15 mouse cellular contexts compared by ENCODE assay signal in the genomic region with DNA sequence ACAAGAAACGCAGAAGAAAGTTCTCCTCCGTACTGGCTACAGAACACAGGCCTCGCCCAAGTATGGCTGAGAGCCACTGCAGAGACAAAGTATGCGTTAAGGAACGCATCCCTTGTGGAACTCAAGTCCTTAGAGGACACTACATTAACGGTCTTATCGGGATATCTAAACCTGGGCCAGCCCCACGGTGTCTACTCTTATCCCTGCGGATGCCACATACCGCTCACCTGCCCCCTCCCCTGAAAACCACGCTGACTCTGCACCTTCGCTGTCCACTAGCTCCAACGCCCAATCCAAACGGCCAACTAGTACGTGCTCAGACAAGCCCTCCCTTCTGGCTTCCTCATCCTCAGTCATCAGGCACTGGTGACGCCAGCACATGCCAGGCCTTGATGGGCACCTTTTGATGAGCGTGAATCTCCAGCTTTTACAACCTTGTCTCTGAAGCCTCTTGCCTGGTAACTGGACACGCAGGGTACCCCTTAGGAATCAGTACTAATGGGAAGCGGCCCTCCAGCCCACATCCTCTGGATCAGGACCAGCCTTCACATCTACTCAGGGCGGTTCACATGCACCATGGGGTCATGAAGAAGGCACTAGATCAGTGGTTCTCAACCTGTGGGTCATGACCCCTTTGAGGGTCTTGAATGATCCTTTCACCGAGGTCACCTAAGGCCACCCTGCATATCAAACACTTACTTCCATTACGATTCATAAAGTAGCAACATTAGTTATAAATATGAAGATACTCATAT. TPM values are rescaled to one million over a fixed set of nuclear protein-coding genes. Genes with fewer than 3 reads are reported as not detected.
DNase-seq lines count a peak whose midpoint lies in the region; ATAC-seq and TF ChIP-seq lines count a peak whose summit lies in the region.
"Had no signal": no experiment of that assay in that cellular context is flagged by ENCODE, and none has a peak within 500 bp of the region (broad histone marks: within the 10 kb centered on the region; RNA-seq: fewer than 3 reads in every experiment).

No protein-coding gene starts in this region.

- peaks cover 73% of the 10 kb centered on the region for H3K4me1 ChIP-seq in cerebellum, adult 2 months (ENCODE audit: control insufficient read depth, insufficient read depth, low read length)
- H3K4me1 ChIP-seq in hindbrain, embryonic 15.5 days (replicated peaks): peaks cover 79% of the 10 kb centered on the region
- peaks cover 51% of the 10 kb centered on the region for H3K4me1 ChIP-seq in hindbrain, embryonic 14.5 days (replicated peaks; ENCODE audit: control insufficient read depth, insufficient read depth, low read length)
- H3K4me1 ChIP-seq in lung, postnatal 0 days (ENCODE audit: insufficient read depth, low read depth, low read length): peaks cover 62% of the 10 kb centered on the region; the same call in 1 of the 2 replicates
- H3K4me1 ChIP-seq in liver, postnatal 0 days (ENCODE audit: insufficient read depth): peaks cover 82% of the 10 kb centered on the region

- no peaks in the 10 kb centered on the region for H3K9me3 ChIP-seq in hindbrain, embryonic 15.5 days
- no peaks in the 10 kb centered on the region for H3K9me3 ChIP-seq in hindbrain, embryonic 14.5 days (ENCODE audit: control insufficient read depth, low read length)
- no peaks in the 10 kb centered on the region for H3K9me3 ChIP-seq in lung, postnatal 0 days (ENCODE audit: low read length)
- no peaks in the 10 kb centered on the region for H3K9me3 ChIP-seq in liver, postnatal 0 days (ENCODE audit: low read length)
- H3K9me3 ChIP-seq: forebrain, embryonic 13.5 days had no signal

- ATAC-seq in hindbrain, embryonic 15.5 days (ENCODE audit: low FRiP score, low read depth): no peak
- no peak for ATAC-seq in hindbrain, embryonic 14.5 days (ENCODE audit: low FRiP score)
- ATAC-seq in lung, postnatal 0 days: no peak
- ATAC-seq in liver, postnatal 0 days: no peak
- ATAC-seq: forebrain, embryonic 13.5 days; Patski had no signal

- no peak for TF ChIP-seq EP300 in lung, postnatal 0 days (IDR thresholded peaks at IDR 0.05)
- no peak for TF ChIP-seq EP300 in liver, postnatal 0 days (IDR thresholded peaks at IDR 0.05; ENCODE audit: low read depth)

- DNase-seq in cerebellum, adult 2 months: no peak
- no peak for DNase-seq in cerebellum, adult 8-10 months
- DNase-seq in hindbrain, embryonic 14.5 days (ENCODE audit: low spot score): no peak
- DNase-seq in lung, postnatal 0 days (ENCODE audit: low spot score): no peak
- no peak for DNase-seq in lung, postnatal 14 days
- DNase-seq in liver, postnatal 0 days: no peak
- DNase-seq in Muller cell, postnatal 12 days (ENCODE audit: inconsistent ontology term): no peak
- DNase-seq: embryo, embryonic 11 days; kidney, adult 2 months had no signal

- no peak for TF ChIP-seq CTCF in cerebellum, adult 2 months (IDR thresholded peaks at IDR 0.05; ENCODE audit: borderline replicate concordance, insufficient read depth, low read depth, low read length)
- TF ChIP-seq CTCF in lung, postnatal 0 days (IDR thresholded peaks at IDR 0.05): no peak
- no peak for TF ChIP-seq CTCF in liver, postnatal 0 days (IDR thresholded peaks at IDR 0.05; ENCODE audit: low read depth)

- no peaks in the 10 kb centered on the region for H3K36me3 ChIP-seq in hindbrain, embryonic 15.5 days
- H3K36me3 ChIP-seq in hindbrain, embryonic 14.5 days (replicated peaks; ENCODE audit: control insufficient read depth, insufficient read depth): no peaks in the 10 kb centered on the region
- no peaks in the 10 kb centered on the region for H3K36me3 ChIP-seq in lung, postnatal 0 days (ENCODE audit: insufficient read depth, low read length)
- H3K36me3 ChIP-seq in liver, postnatal 0 days (replicated peaks; ENCODE audit: insufficient read depth, low read length): no peaks in the 10 kb centered on the region

- no peak overlapping the region for H3K9ac ChIP-seq in hindbrain, embryonic 15.5 days
- H3K9ac ChIP-seq in hindbrain, embryonic 14.5 days: no peak overlapping the region
- no peak overlapping the region for H3K9ac ChIP-seq in lung, postnatal 0 days (replicated peaks; ENCODE audit: low read depth)
- H3K9ac ChIP-seq in liver, postnatal 0 days (replicated peaks): no peak overlapping the region
- H3K9ac ChIP-seq: forebrain, embryonic 13.5 days had no signal

- 0 out of 2 replicates have a peak overlapping the region, but pooled peaks have one; percentile 15 for H3K4me2 ChIP-seq in hindbrain, embryonic 15.5 days
- no peak overlapping the region for H3K4me2 ChIP-seq in hindbrain, embryonic 14.5 days (replicated peaks)
- H3K4me2 ChIP-seq in lung, postnatal 0 days (replicated peaks; ENCODE audit: low read depth, low read length): peak overlapping the region; percentile 35; the same call in 1 of the 2 replicates
- H3K4me2 ChIP-seq in liver, postnatal 0 days (ENCODE audit: low read depth, low read length): 0 out of 2 replicates have a peak overlapping the region, but pooled peaks have one; percentile 62
- H3K4me2 ChIP-seq: forebrain, embryonic 13.5 days had no signal

- WGBS in cerebellum, adult 2 months: 71% methylated on average over 22 of the region's 22 CpGs
- WGBS in hindbrain, embryonic 15.5 days: 86% methylated on average over 22 of the region's 22 CpGs
- WGBS in hindbrain, embryonic 14.5 days: 89% methylated on average over 22 of the region's 22 CpGs
- WGBS in lung, postnatal 0 days: 72% methylated on average over 22 of the region's 22 CpGs
- WGBS in liver, postnatal 0 days (ENCODE audit: insufficient replicate concordance): 75% methylated on average over 22 of the region's 22 CpGs

- no peaks in the 10 kb centered on the region for H3K27me3 ChIP-seq in cerebellum, adult 2 months (ENCODE audit: control insufficient read depth, insufficient read depth, low read length)
- no peaks in the 10 kb centered on the region for H3K27me3 ChIP-seq in hindbrain, embryonic 15.5 days
- no peaks in the 10 kb centered on the region for H3K27me3 ChIP-seq in hindbrain, embryonic 14.5 days (ENCODE audit: control insufficient read depth, insufficient read depth, low read length)
- no peaks in the 10 kb centered on the region for H3K27me3 ChIP-seq in lung, postnatal 0 days (replicated peaks; ENCODE audit: insufficient read depth, low read length)
- H3K27me3 ChIP-seq in liver, postnatal 0 days (ENCODE audit: insufficient read depth, low read length): no peaks in the 10 kb centered on the region
- H3K27me3 ChIP-seq: forebrain, embryonic 13.5 days; Patski had no signal

- TF ChIP-seq POLR2A in cerebellum, adult 2 months (IDR thresholded peaks at IDR 0.05; ENCODE audit: borderline replicate concordance, insufficient read depth, low read length): no peak

- no peak overlapping the region for H3K4me3 ChIP-seq in cerebellum, adult 2 months (replicated peaks; ENCODE audit: insufficient read depth, low read depth, low read length)
- no peak overlapping the region for H3K4me3 ChIP-seq in hindbrain, embryonic 15.5 days
- H3K4me3 ChIP-seq in hindbrain, embryonic 14.5 days (replicated peaks; ENCODE audit: low read length): no peak overlapping the region
- H3K4me3 ChIP-seq in lung, postnatal 0 days (ENCODE audit: low read depth, low read length): no peak overlapping the region
- H3K4me3 ChIP-seq in liver, postnatal 0 days (ENCODE audit: low read depth, low read length): no peak overlapping the region
- H3K4me3 ChIP-seq: forebrain, embryonic 13.5 days had no signal

- peak overlapping the region; percentile 74 for H3K27ac ChIP-seq in cerebellum, adult 2 months (ENCODE audit: insufficient read depth, low read length)
- H3K27ac ChIP-seq in hindbrain, embryonic 15.5 days (replicated peaks): no peak overlapping the region
- H3K27ac ChIP-seq in hindbrain, embryonic 14.5 days: no peak overlapping the region
- H3K27ac ChIP-seq in lung, postnatal 0 days (ENCODE audit: low read length): peak overlapping the region; percentile 86
- H3K27ac ChIP-seq in liver, postnatal 0 days (ENCODE audit: low read depth): peak overlapping the region; percentile 88
- H3K27ac ChIP-seq: forebrain, embryonic 13.5 days had no signal

RNA-seq across cellular contexts. Expression of a gene that starts 4.1 kb away (rescaled TPM):
- 187 and 208 TPM in 2 replicates for polyA plus RNA-seq in cerebellum, adult 2 months (2012; rRNA removed)
- 94.3 and 101 TPM in 2 replicates for polyA plus RNA-seq in hindbrain, embryonic 15.5 days (2015; fragmentation: Nextera tagmentation; extraction: Ambion mirVana)
- 99.7 and 100 TPM in 2 replicates for polyA plus RNA-seq in hindbrain, embryonic 14.5 days (2014; fragmentation: Nextera tagmentation; extraction: Ambion mirVana)
- 61.1 and 66.4 TPM in 2 replicates for polyA plus RNA-seq in lung, postnatal 0 days (2015; fragmentation: Nextera tagmentation; extraction: Ambion mirVana)
- polyA plus RNA-seq in liver, postnatal 0 days (2015; fragmentation: Nextera tagmentation; extraction: Ambion mirVana): 11.0 and 12.3 TPM in 2 replicates

RNA-seq across cellular contexts. Expression of a gene that starts 34.5 kb away (rescaled TPM):
- 78.2 and 84.0 TPM in 2 replicates for polyA plus RNA-seq in cerebellum, adult 2 months (2012; rRNA removed)
- polyA plus RNA-seq in hindbrain, embryonic 15.5 days (2015; fragmentation: Nextera tagmentation; extraction: Ambion mirVana): 69.2 and 72.5 TPM in 2 replicates
- 60.1 and 60.8 TPM in 2 replicates for polyA plus RNA-seq in hindbrain, embryonic 14.5 days (2014; fragmentation: Nextera tagmentation; extraction: Ambion mirVana)
- polyA plus RNA-seq in lung, postnatal 0 days (2015; fragmentation: Nextera tagmentation; extraction: Ambion mirVana): 42.8 and 44.1 TPM in 2 replicates
- polyA plus RNA-seq in liver, postnatal 0 days (2015; fragmentation: Nextera tagmentation; extraction: Ambion mirVana): 29.3 and 30.5 TPM in 2 replicates

RNA-seq across cellular contexts. Expression of a gene that starts 46.4 kb away (rescaled TPM):
- polyA plus RNA-seq in cerebellum, adult 2 months (2012; rRNA removed): not detected in 2 replicates
- 5.8 and 8.3 TPM in 2 replicates for polyA plus RNA-seq in hindbrain, embryonic 15.5 days (2015; fragmentation: Nextera tagmentation; extraction: Ambion mirVana)
- polyA plus RNA-seq in hindbrain, embryonic 14.5 days (2014; fragmentation: Nextera tagmentation; extraction: Ambion mirVana): 6.2 and 6.3 TPM in 2 replicates
- 1.2 and 2.0 TPM in 2 replicates for polyA plus RNA-seq in lung, postnatal 0 days (2015; fragmentation: Nextera tagmentation; extraction: Ambion mirVana)
- polyA plus RNA-seq in liver, postnatal 0 days (2015; fragmentation: Nextera tagmentation; extraction: Ambion mirVana): not detected in 2 replicates
- polyA plus RNA-seq: gonadal fat pad, adult 2 months; kidney, adult 2 months; liver, adult 2 months; Patski; urinary bladder, adult 2 months had no signal

Comparison
In these comparisons a context has a peak if more than half of its experiments do, and no peak if none do; other contexts are left out.
1. H3K27ac ChIP-seq: peak in cerebellum, adult 2 months (single experiment), lung, postnatal 0 days (single experiment) and liver, postnatal 0 days (single experiment); none in hindbrain, embryonic 15.5 days (single experiment) and hindbrain, embryonic 14.5 days (single experiment).